Mouse (Mus musculus): ENCODE results near the gene Olfr106-ps. TPM values are rescaled to one million over a fixed set of nuclear protein-coding genes. Genes with fewer than 3 reads are reported as not detected.

The Olfr106-ps gene
- total RNA-seq (2021), result not detected
- long read RNA-seq, result 0 reads

GRCm38 (mm10) chr17:37390093-37390492 lies at the start of gene Olfr106-ps:
Gene Olfr106-ps (plus strand): TSS chr17:37390393.
- DNase-seq (ENCODE audit: low spot score in 2 of 2), result no peak

DNA sequence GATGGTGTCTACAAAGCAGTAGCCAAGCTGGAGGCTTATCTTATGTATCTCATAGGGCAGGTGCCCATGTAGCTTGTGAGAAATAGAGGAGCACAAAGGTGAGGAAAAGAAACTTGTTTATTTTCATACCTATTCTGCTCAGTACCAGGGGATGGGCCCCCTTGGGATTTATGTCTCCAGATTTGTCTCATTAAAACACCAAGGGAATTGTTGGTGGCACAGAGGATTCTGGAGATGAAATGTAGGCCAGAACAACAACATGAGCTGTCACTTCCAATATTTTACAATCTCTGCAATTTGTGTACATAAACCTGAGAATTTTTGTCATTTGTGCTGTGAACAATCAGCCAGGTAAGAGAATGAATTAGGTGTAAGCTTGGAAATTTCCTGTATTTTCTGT lies 30.9 kb upstream of the Olfr106-ps start, which contains the start of gene Olfr104-ps:
Olfr104-ps (plus strand) TSS at position 301 of the 400 bp plus-strand sequence.
- DNase-seq (ENCODE audit: low spot score in 2 of 2), result no peak

- no peak for DNase-seq (ENCODE audit: low spot score in 2 of 2)
Measured at GRCm38 (mm10) chr17:37378733-37379132, 11.5 kb upstream of the Olfr106-ps start, which contains the start of gene Olfr105-ps. Gene Olfr105-ps (plus strand): TSS chr17:37379033.

DNA sequence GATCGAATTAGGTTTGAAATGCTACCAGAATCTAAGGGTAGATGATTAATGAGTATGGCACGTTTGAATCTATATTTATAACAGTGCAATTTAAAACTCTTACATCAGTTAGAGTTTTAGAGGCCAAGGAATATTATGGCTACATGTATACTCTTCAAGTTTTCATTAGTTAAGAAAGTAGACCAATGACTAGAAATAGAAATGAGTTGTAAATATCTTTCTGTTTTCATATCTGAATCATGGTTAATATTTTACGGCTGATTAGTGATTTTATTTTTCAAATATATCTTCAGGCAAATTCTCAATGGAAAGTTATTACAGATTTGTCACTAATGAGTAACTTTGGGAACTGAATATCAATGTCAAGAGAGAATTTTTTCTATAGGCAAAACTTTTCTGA lies 8.7 kb downstream of the Olfr106-ps start, which contains the start of gene Olfr107:
Olfr107 (plus strand) TSS at position 301 of the 400 bp plus-strand sequence.
- no peak for DNase-seq (ENCODE audit: low spot score in 2 of 2)

GRCm38 (mm10) chr17:37413380-37413779 lies 23.2 kb downstream of the Olfr106-ps start:
- no peak for DNase-seq (ENCODE audit: low spot score in 2 of 2)

DNA sequence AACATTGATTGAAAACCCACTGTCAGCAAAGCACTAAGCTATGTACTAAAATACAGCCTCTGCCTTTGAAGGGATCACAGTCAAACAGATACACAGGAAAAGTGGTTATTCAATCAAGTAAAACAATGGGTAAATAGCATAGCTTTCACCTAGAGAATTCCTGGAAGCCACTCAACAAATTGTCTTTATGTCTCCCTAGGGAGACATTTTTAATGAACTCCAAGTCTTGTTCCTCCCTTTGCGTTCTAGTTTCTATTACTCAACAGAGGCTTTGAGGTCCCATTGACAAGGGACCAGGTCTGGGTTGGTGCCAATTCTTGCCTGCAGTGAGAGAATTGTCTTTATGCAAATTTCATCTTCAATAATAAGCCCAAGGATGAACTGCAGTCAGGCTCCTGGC lies 55.0 kb downstream of the Olfr106-ps start, which contains the start of gene Olfr108:
Olfr108 (plus strand) TSS at position 301 of the 400 bp plus-strand sequence.
- DNase-seq (ENCODE audit: low spot score in 2 of 2), result no peak

Other genes with a start within 250 kb of the Olfr106-ps start
- not detected for gene Olfr93, start 228.9 kb upstream of the Olfr106-ps start, total RNA-seq (2021)
- gene Ubd, start 196.5 kb upstream of the Olfr106-ps start, total RNA-seq (2021), result not detected
- not detected for gene Olfr94, start 189.4 kb upstream of the Olfr106-ps start, total RNA-seq (2021)
- not detected for gene Olfr95, start 177.3 kb upstream of the Olfr106-ps start, total RNA-seq (2021)
- not detected for gene Olfr96, start 170.2 kb upstream of the Olfr106-ps start, total RNA-seq (2021)
- not detected for gene Olfr97, start 153.1 kb upstream of the Olfr106-ps start, total RNA-seq (2021)
- not detected for gene Olfr98, start 126.6 kb upstream of the Olfr106-ps start, total RNA-seq (2021)
- 1 to 10 TPM; 2.6 to 2.8 TPM for gene H2-M3, start 120.2 kb upstream of the Olfr106-ps start, total RNA-seq (2021)
- not detected for gene Olfr99, start 106.9 kb upstream of the Olfr106-ps start, total RNA-seq (2021)
- gene Olfr101, start 86.1 kb upstream of the Olfr106-ps start, total RNA-seq (2021), result not detected
- gene Olfr102, start 73.3 kb upstream of the Olfr106-ps start, total RNA-seq (2021), result not detected
- not detected for gene Olfr103, start 50.7 kb upstream of the Olfr106-ps start, total RNA-seq (2021)
- not detected for gene Olfr104-ps, start 30.8 kb upstream of the Olfr106-ps start, total RNA-seq (2021)
- gene Olfr105-ps, start 11.4 kb upstream of the Olfr106-ps start, total RNA-seq (2021), result not detected
- gene Olfr107, start 8.8 kb downstream of the Olfr106-ps start, total RNA-seq (2021), result not detected
- not detected for gene Olfr108, start 55.1 kb downstream of the Olfr106-ps start, total RNA-seq (2021)
- not detected for gene Olfr109, start 68.5 kb downstream of the Olfr106-ps start, total RNA-seq (2021)
- gene H2-M2, start 93.2 kb downstream of the Olfr106-ps start, total RNA-seq (2021), result not detected
- gene Olfr110, start 102.1 kb downstream of the Olfr106-ps start, total RNA-seq (2021), result not detected
- gene Olfr111, start 117.6 kb downstream of the Olfr106-ps start, total RNA-seq (2021), result not detected
- not detected for gene Olfr112, start 179.1 kb downstream of the Olfr106-ps start, total RNA-seq (2021)
- gene Olfr113, start 187.3 kb downstream of the Olfr106-ps start, total RNA-seq (2021), result not detected
- gene Olfr114, start 202.3 kb downstream of the Olfr106-ps start, total RNA-seq (2021), result not detected
- gene Olfr115, start 236.7 kb downstream of the Olfr106-ps start, total RNA-seq (2021), result not detected
- not detected for gene Olfr116, start 236.8 kb downstream of the Olfr106-ps start, total RNA-seq (2021)